Mouse (Mus musculus) yolk sac, embryonic 10.5 days (tissue): ENCODE data around the gene Jag2.

Source experiments
- DNase-seq: peaks from one replicate; pipeline ENCODE4 v3.0.0-alpha.2; 2017; ENCODE audit warnings: low spot score

Gene Jag2

GRCm38 (mm10) chr12:112929562-112930352, at the start of gene Jag2:
TSS of gene Jag2 (minus strand) at chr12:112929776.
- peak; percentile 54 for DNase-seq

DNA sequence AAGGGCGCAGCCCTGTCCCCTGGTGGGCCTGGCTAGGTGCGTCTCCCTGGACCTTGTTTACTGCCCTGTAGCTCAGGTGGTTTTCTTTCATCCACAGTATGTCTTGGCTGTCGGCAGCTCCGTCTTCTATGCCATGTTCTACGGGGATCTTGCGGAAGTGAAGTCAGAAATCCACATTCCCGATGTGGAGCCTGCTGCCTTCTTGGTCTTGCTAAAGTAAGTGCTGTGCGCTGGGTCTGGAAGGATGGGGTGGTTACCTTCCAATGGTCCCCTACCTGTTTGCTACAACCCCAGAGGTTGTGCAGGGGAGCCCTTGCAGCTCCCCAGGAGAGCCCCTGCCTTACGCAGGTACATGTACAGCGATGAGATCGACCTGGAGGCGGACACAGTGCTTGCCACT, 47.6 kb upstream of the Jag2 start:
- no peak for DNase-seq

- peak; percentile 82 for DNase-seq
Observed at GRCm38 (mm10) chr12:112976371-112977073, 46.9 kb upstream of the Jag2 start, which contains the start of gene Btbd6. TSS of gene Btbd6 (plus strand) at chr12:112976482.

- DNase-seq: no peak
Observed at GRCm38 (mm10) chr12:112974736-112975135, 45.2 kb upstream of the Jag2 start.

GRCm38 (mm10) chr12:112969616-112970015, 40.0 kb upstream of the Jag2 start:
- DNase-seq: no peak

DNA sequence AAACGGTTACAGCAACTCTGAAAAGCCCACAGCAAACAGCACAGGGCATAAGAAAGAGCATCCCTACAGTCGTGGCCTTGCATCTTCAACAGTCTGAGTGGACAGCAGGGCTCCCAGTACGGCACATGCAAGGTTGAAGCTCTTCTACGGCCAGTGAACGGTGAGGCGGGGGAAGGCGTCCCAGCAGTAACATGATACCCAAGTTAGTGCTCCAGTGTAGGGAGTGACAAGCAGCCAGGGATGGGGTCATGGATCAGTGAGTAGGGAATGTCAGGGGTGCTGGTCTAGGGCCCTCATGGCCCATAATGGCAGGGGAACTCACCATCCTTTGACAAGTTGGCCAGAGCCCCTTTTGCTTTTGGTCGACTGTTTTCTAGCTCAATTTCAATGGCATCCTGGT, 39.4 kb upstream of the Jag2 start:
- no peak for DNase-seq

GRCm38 (mm10) chr12:112965783-112966182, 36.2 kb upstream of the Jag2 start:
- no peak for DNase-seq

DNA sequence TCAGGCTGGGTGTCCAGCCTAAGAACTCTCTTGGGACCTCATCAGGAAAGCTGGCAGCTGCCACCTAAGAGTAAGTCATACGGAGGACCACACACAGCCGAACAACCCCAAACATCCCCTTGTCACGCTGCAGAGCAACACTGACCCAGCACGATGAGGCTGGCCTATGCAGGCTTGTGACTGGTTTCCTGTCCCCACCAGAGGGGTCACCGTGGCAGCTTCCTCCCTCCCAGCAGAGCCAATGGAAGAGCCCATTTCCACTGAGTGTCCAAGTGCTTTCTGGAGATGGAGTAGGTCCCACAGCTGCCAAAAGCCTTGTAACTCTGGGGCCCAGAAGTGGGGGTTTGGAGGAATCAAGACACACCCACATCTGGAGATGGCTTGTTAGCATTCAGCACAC, 32.3 kb upstream of the Jag2 start:
- no peak for DNase-seq

DNA sequence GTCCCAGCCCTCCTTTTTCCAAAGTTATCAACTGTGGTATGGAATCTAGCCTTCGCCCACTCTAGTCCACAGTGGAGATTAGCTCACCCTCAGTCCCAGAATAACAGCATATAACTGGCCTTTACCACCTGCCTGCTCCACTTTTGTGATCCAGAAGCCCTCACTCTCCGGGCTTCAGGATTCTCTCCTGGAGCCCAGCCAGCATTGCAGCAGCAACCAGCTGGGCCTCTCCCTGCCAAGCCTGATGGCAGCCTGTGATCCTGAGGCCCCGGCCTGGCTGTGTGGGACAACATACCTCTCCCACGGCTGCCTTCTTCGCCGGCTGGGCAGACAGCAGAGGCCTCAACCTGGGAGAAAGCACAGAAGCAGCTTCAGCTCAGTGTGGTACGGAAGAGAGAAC, 31.9 kb upstream of the Jag2 start:
- DNase-seq: no peak

DNA sequence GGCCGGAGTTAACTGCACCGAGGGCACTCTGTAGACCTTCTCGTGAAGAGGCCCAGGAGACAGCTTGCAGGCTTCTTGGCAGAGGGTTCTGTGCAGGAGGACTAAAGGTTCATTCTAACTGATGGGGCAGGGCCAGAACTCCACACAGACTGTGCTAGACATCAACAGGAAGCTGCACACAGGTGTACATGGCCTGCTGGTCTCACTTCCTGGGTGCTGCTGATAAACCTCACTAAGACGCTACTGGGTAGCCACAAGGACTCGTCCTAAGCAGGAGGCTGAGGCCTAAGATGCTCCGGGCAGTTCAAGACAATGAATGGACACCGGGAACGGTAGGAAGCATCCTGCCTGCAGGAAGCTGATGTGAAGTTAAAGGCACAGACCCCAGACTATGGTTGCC, 29.8 kb upstream of the Jag2 start:
- DNase-seq: no peak

DNA sequence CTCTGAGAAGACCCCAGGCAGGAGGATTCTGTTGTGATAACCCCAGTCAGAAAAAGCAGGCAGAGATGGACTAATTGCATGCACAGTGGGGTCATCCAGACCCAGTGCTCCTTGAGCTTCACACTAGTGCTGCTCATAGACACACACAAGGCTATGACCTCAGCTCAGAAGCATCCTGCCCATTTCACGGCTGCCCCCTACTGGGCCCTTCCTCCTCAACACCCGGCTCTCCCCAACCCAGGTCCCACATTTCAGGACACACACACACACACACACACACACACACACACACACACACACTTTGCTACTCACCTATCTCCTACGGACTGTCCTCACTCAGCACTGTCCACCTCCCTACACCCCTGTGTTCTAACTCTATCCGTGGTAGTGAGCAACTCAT, 28.7 kb upstream of the Jag2 start:
- DNase-seq: peak; percentile 28

DNA sequence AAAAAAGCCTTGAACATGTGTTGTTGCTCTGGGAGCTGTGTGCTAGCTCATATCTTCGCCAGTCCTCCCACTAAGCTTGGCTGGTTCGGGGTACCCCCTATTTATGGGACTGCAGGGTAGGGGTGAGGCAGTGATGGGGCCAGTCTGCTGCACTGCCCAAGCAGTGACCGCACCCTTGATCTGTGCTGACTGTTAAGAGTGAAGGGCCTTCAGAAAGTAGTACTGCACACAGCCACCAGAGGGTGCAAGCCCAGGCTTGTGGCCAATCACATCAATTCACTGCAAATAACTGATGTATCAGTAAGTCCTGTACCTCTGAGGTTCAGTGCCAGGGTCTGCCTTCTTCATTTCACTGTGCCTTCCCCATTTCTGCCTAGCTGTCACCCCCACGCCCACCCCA, 26.2 kb upstream of the Jag2 start:
- peak; percentile 40 for DNase-seq

DNA sequence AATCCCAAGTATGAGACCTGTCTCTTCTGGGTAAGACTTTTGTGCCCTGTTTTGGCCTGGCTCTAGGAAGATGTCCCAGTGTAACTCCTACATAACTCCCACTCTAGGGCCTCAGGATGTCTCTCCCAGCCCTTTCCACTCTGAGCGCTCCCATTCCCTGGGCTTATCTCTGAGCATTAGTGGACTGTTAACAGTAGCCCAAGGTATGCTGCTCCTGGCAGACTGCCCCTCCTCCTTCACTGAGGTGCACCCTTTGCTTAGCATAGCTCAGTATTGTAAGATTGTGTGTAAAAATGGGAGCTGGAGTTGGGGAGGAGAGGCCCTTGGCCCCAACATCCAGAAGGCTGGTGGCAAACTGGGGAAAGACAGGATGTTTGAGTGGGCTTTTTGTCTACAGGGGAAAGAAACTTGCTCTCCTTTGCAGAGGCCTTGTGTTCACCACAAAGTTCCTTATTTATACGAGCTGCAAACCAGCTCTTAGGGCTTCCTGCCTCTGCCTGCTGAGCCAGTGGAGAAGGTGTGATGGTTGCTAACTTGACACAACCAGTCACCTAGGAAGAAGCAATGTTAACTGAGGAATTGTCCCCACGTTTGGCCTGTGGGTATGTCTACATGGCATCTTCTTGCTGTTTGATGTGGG, 23.5 kb upstream of the Jag2 start:
- DNase-seq: no peak

DNA sequence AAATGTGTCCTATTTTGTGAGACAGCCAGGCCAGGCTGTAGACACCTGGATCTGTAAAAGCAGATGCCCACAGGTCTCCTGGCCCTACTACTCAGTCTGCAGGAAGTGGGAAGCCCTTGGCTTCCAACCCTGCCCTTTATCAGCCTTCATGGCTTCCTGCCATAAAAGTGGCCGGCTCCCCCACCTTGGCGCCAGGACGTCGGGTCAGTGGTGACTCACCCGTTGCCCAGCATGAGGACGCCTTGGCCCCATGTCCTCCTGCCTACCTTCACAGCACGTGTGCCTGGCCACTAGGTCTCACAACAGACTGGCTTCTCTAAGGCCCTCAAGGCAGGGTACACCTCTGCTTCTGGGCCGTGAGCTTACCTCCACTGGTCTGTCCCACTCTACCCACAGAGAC, 22.9 kb upstream of the Jag2 start:
- no peak for DNase-seq

DNA sequence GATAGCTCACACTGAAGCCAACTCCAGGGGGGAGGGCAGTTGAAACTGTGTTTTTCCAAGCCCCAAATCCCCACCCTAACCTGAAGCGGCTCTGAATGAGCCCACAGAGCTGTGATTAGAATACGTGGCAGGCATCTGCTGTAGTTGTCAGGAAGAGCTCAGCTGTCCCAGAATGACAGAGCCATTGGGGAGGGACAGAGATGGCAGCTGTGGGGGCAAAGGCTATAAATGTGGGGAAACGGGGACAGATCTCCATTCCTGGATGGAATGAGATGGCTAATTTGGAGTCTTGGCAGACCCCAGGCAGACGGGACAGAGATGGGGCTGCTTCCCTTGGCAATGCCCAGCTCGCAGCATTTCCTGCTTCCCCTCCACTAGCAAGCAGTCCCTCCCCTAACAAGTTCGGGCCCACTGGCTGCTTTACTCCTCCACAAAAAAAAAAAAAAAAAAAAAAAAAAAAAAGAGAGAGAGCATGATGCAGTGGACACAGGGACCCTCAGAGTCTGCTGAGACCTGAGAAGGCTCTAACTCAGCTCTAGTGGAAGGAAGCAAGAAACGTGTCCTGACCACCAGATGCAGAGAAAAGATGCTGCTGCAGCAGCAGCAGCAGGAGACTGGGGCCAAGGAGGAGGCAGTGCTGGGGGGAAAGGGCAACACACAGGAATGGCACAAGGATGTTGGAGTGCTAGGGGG, 21.7 kb upstream of the Jag2 start:
- no peak for DNase-seq

DNA sequence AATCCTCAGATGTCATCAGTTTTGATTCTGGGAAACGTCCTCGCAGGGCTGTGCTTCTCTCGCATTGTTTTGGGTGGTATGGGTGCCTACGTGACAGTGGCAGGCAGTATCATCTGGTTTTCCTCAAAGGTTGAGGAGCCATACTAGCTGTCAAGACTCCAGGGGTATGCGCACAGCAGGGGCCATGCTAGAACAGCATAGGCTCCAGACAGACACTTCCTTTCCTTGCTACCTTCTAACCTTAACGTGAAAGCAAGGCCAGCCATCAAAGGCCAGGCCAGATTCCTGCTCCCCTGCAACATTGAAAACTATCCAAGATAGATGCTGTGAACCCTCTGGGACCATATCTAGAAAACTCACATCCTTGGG, 21.2 kb upstream of the Jag2 start:
- no peak for DNase-seq

DNA sequence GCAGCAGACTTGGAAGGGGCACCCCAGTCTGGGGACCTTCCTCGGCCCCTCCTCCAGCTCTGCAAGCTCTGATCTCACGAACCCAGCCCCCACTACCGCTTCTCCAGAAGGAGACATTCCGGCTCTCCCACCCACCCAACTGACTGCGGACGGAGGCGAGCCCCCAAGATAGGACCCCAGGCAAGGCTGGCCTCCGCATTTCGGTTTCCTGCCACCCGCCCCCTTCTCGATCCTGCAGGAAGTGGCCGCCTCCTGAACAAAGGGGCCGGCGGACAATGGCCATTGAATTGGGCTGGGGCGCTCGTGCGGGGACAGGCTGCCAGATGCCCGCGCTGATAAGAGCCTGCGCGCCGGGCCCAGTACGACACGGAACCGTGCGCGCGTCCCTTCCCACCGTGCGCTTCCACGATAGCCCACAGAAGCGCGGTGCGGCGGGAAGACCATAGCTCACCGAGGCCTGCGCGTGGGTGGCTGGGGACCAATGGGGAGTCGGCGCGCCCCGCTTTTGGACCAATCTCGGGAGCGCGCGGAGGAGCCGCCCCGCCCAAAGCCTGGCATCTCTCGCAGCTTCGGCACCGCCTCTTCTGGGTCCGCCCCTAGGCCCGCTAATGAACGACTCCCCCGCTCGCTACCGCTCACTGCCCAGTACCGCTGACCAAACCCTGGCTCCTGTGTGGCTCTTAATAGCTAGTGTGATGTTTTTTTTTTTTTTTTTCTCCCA, 20.6 kb upstream of the Jag2 start:
- DNase-seq: peak; percentile 73

GRCm38 (mm10) chr12:112947307-112947706, 17.7 kb upstream of the Jag2 start:
- DNase-seq: no peak

DNA sequence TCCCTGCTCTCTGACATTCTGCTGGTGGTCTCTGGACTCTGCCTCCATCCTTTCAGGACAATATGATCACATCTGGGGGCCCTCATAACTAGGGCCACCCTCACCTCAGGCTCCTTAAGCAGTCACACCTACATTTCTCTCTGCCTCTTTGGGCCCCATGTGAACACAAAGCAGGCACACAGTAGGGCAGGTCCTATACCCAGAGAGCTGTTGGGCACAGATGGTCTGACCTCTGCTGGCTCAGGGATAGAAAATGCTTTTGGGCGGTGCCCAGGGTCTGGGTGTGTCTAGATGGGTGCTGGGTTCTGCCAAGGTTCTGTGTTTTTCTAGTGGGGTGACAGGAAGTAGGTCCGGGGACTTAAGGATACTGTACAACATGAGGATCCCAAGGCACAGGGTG, 14.1 kb upstream of the Jag2 start:
- no peak for DNase-seq

DNA sequence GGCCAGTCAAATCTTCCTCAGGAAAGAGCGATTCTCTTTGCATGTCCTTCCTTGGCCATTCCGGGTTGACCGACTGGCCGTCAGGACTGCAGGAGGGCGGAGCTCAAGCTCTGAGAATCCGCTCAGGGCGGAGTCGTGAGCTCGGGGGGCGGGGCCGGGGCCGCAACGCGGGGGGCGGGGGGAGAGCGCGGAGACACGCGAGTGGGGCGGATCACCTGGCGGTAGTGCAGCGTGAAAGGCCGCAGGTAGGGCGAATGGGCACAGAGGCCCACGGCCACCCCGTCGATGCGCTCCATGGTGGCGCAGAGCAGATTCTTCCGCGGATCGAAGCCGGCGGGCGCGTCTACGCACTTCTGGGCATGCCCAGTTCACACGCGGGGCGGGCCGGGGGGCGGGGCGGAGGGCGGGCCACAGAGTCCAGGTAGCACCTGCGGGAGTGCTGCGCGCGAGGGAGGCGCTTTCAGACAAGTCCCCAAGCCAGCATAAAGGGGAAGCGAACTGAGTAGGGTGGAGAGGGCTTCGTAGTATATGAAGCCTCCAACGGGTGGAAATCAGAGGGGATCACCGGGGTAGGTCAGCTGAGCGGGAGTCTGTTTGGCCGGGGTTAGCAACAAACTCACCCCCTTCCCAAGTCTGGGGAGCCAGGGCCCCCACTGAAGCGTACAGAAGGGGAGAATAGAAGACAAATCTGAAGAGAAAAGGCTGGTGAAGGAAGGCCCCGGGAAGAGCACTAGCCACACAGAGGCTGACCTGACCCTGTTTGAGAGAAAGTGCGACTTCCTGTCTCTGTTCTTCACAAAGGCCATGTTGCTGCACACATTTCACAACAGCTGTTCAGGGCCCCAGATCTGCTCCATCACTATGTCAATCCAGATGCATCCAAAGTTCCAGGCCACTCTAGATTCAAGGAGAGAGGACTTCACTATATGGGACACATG, 12.5 kb upstream of the Jag2 start, which contains the start of gene Nudt14:
Nudt14 (minus strand) TSS at position 349 of the 938 bp plus-strand sequence.
- peak; percentile 90 for DNase-seq
